Mouse (Mus musculus): ENCODE data around the gene Ggnbp2.

Gene Ggnbp2

GRCm38 (mm10) chr11:84825261-84825807, 45.3 kb downstream of the Ggnbp2 start:
- DNase-seq (ENCODE audit: low spot score in 2 of 2) = no peak

- DNase-seq (ENCODE audit: low spot score in 2 of 2) = no peak
Observed at GRCm38 (mm10) chr11:84823484-84823897, 47.1 kb downstream of the Ggnbp2 start.

- DNase-seq (ENCODE audit: low spot score in 2 of 2) = no peak
Observed at GRCm38 (mm10) chr11:84822487-84822886, 48.1 kb downstream of the Ggnbp2 start.

GRCm38 (mm10) chr11:84821131-84821770, 49.4 kb downstream of the Ggnbp2 start:
- no peak for DNase-seq (ENCODE audit: low spot score in 2 of 2)

GRCm38 (mm10) chr11:84818961-84819692, 51.5 kb downstream of the Ggnbp2 start, which contains the start of gene Mrm1:
TSS of gene Mrm1 (minus strand) at chr11:84819515.
- DNase-seq (ENCODE audit: low spot score in 2 of 2) = peak; percentile 92 to 94

GRCm38 (mm10) chr11:84818085-84818960, 52.3 kb downstream of the Ggnbp2 start:
- peak; percentile 79 to 82 for DNase-seq (ENCODE audit: low spot score in 2 of 2)

GRCm38 (mm10) chr11:84817362-84817761, 53.3 kb downstream of the Ggnbp2 start:
- no peak for DNase-seq (ENCODE audit: low spot score in 2 of 2)

GRCm38 (mm10) chr11:84813724-84814510, 56.7 kb downstream of the Ggnbp2 start:
- DNase-seq (ENCODE audit: low spot score in 2 of 2) = peak; percentile 41 to 48

GRCm38 (mm10) chr11:84804373-84804772, 66.2 kb downstream of the Ggnbp2 start:
- no peak for DNase-seq (ENCODE audit: low spot score in 2 of 2)

- peak; percentile 47 to 62 for DNase-seq (ENCODE audit: low spot score in 2 of 2)
Observed at GRCm38 (mm10) chr11:84797627-84798353, 72.8 kb downstream of the Ggnbp2 start.

GRCm38 (mm10) chr11:84797026-84797425, 73.6 kb downstream of the Ggnbp2 start:
- DNase-seq (ENCODE audit: low spot score in 2 of 2) = no peak

- DNase-seq (ENCODE audit: low spot score in 2 of 2) = peak; percentile 30 to 38
Observed at GRCm38 (mm10) chr11:84794496-84795113, 76.0 kb downstream of the Ggnbp2 start.

GRCm38 (mm10) chr11:84793545-84793944, 77.1 kb downstream of the Ggnbp2 start:
- DNase-seq (ENCODE audit: low spot score in 2 of 2) = no peak

- no peak for DNase-seq (ENCODE audit: low spot score in 2 of 2)
Observed at GRCm38 (mm10) chr11:84790383-84790782, 80.2 kb downstream of the Ggnbp2 start.

All from urinary bladder, postnatal 36 days (tissue).